Mouse (Mus musculus): ENCODE measurements around the gene Notch2.
"Not testable (repeated sequence)": the region's sequence is repeated elsewhere in the genome, so short reads cannot be mapped to it uniquely, and the experiment has no call there.

DNA sequence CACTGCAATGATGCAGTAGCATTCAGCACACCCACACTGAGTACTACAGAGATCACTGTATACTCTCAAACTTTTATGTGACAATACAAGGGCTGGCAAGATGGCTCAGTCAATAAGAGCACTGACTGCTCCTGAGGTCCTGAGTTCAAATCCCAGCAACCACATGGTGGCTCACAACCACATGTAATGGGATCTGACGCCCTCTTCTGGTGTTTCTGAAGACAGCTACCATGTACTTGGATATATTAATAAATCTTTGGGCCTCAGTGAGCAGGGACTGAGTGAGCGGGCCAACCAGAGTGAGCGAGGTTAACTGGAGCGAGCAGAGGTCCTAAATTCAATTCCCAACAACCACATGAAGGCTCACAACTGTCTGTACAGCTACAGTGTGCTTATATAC, 118.8 kb downstream of the Notch2 start:
- not testable (repeated sequence) for TF ChIP-seq GATA1, TAL1 (IDR thresholded peaks at IDR 0.05; ENCODE audit: low read length)

Measured in erythroblast, embryonic 14.5 days (primary cell).